ENCODE assay signal across 19 mouse cellular contexts in the genomic region with DNA sequence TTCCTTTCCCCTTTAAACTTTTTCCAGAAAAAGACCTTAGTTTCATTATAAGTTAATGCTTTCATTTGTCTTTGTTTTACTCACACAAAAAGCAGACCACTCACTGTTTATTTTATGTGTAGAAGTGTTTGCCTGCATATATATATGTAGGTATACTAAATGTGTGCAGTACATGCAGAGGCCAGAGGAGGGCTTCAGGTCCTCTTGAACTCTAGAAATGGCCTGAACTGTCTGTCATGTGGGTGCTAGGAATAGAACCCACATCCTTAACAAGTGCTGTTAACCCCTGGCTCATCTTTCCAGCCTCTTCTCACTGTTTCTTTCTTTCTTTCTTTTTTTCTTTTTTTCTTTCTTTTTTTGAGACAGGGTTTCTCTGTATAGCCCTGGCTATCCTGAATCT. TPM values are rescaled to one million over a fixed set of nuclear protein-coding genes. Genes with fewer than 3 reads are reported as not detected.
A peak's percentile ranks its signal among the peaks of the same experiment; 100 is the strongest.
DNase-seq lines count a peak whose midpoint lies in the region; ATAC-seq and TF ChIP-seq lines count a peak whose summit lies in the region.
"Had no signal": no experiment of that assay in that cellular context is flagged by ENCODE, and none has a peak within 500 bp of the region (broad histone marks: within the 10 kb centered on the region; RNA-seq: fewer than 3 reads in every experiment).

No protein-coding gene starts in this region.

- intact Hi-C loops in heart, postnatal 10 days (cut with DNase I), result loop anchor here (5.0 kb wide), 1 partner anchor 155 kb away; no protein-coding TSS in a partner anchor

- H3K9ac ChIP-seq in lung, postnatal 0 days (replicated peaks; ENCODE audit: low read depth), result no peak overlapping the region
- H3K9ac ChIP-seq: forebrain, embryonic 15.5 days; heart, embryonic 13.5 days; hindbrain, embryonic 14.5 days; liver, embryonic 13.5 days; midbrain, embryonic 13.5 days had no signal

- DNase-seq in heart, adult 11 months, result peak; percentile 35
- DNase-seq in heart, postnatal 10 days, result no peak
- DNase-seq in lung, postnatal 0 days (ENCODE audit: low spot score), result no peak
- DNase-seq in lung, postnatal 25 days (ENCODE audit: low spot score), result no peak
- peak; percentile 19 for DNase-seq in CD4-positive helper T cell, adult 2 months (ENCODE audit: low read depth, low spot score)
- no peak for DNase-seq in layer of hippocampus, adult 9-10 months (ENCODE audit: low spot score)
- no peak for DNase-seq in spleen, postnatal 36 days (ENCODE audit: low spot score in 2 of 2)
- DNase-seq: adrenal gland, postnatal 36 days; cerebellum, postnatal 36 days; gastrocnemius, postnatal 25 days; kidney, adult 8-10 months; left cerebral cortex, postnatal 4 days; liver, embryonic 13.5 days; lung, postnatal 36 days had no signal

- no peaks in the 10 kb centered on the region for H3K9me3 ChIP-seq in lung, postnatal 0 days (ENCODE audit: low read length)
- H3K9me3 ChIP-seq: forebrain, embryonic 15.5 days; heart, embryonic 13.5 days; liver, embryonic 13.5 days; midbrain, embryonic 13.5 days had no signal

- no peaks in the 10 kb centered on the region for H3K27me3 ChIP-seq in lung, postnatal 0 days (replicated peaks; ENCODE audit: insufficient read depth, low read length)
- H3K27me3 ChIP-seq: forebrain, embryonic 15.5 days; heart, embryonic 13.5 days; liver, embryonic 13.5 days; midbrain, embryonic 13.5 days had no signal

- ATAC-seq in lung, postnatal 0 days, result no peak
- peak; percentile 60; the same call in 1 of the 2 replicates for ATAC-seq in megakaryocyte progenitor cell, adult 5-6 weeks (replicated peaks; ENCODE audit: poor library complexity)
- ATAC-seq: forebrain, embryonic 15.5 days; midbrain, embryonic 13.5 days had no signal

- no peak overlapping the region for H3K27ac ChIP-seq in lung, postnatal 0 days (ENCODE audit: low read length)
- H3K27ac ChIP-seq: forebrain, embryonic 15.5 days; heart, embryonic 13.5 days; hindbrain, embryonic 14.5 days; liver, embryonic 13.5 days; midbrain, embryonic 13.5 days had no signal

- TF ChIP-seq EP300 in lung, postnatal 0 days (IDR thresholded peaks at IDR 0.05), result no peak

- H3K4me1 ChIP-seq in lung, postnatal 0 days (ENCODE audit: insufficient read depth, low read depth, low read length), result 0 out of 2 replicates have a peak, but pooled peaks cover 3% of the 10 kb centered on the region

- no peak overlapping the region for H3K4me3 ChIP-seq in lung, postnatal 0 days (ENCODE audit: low read depth, low read length)
- H3K4me3 ChIP-seq: forebrain, embryonic 15.5 days; heart, embryonic 13.5 days; liver, embryonic 13.5 days; midbrain, embryonic 13.5 days had no signal

- no peak overlapping the region for H3K4me2 ChIP-seq in lung, postnatal 0 days (replicated peaks; ENCODE audit: low read depth, low read length)
- H3K4me2 ChIP-seq: forebrain, embryonic 15.5 days; heart, embryonic 13.5 days; hindbrain, embryonic 14.5 days; liver, embryonic 13.5 days; midbrain, embryonic 13.5 days had no signal

- peak; percentile 40 for TF ChIP-seq CTCF in lung, postnatal 0 days (IDR thresholded peaks at IDR 0.05)

- H3K36me3 ChIP-seq in lung, postnatal 0 days (ENCODE audit: insufficient read depth, low read length), result no peaks in the 10 kb centered on the region

RNA-seq across cellular contexts. Expression of a gene that starts 42.7 kb away (rescaled TPM):
- 10 to 100 TPM; 14.2 to 15.3 TPM for total RNA-seq in heart, postnatal 10 days (2021)
- polyA plus RNA-seq in lung, postnatal 0 days (2015; fragmentation: Nextera tagmentation; extraction: Ambion mirVana), result 4.9 and 6.4 TPM in 2 replicates
- 19.3 and 20.8 TPM in 2 replicates for total RNA-seq in megakaryocyte progenitor cell, adult 5-6 weeks (2015)
- 17.0 and 20.1 TPM in 2 replicates for total RNA-seq in megakaryocyte progenitor cell, adult 5-6 weeks (2017)

RNA-seq across cellular contexts. Expression of a gene that starts 42.8 kb away (rescaled TPM):
- total RNA-seq in heart, postnatal 10 days (2021), result 10 to 100 TPM; 11.1 to 11.9 TPM
- 76.5 and 80.8 TPM in 2 replicates for polyA plus RNA-seq in lung, postnatal 0 days (2015; fragmentation: Nextera tagmentation; extraction: Ambion mirVana)
- total RNA-seq in megakaryocyte progenitor cell, adult 5-6 weeks (2015), result 77.1 and 80.2 TPM in 2 replicates
- 76.9 and 93.4 TPM in 2 replicates for total RNA-seq in megakaryocyte progenitor cell, adult 5-6 weeks (2017)

Comparison
In these comparisons a context has a peak if more than half of its experiments do, and no peak if none do; other contexts are left out.
1. DNase-seq: peak in heart, adult 11 months (single experiment) and CD4-positive helper T cell, adult 2 months (single experiment); none in heart, postnatal 10 days (0 of 2), lung, postnatal 0 days (single experiment), lung, postnatal 25 days (single experiment), layer of hippocampus, adult 9-10 months (single experiment) and spleen, postnatal 36 days (0 of 2).
2. RNA of a gene that starts 42.8 kb away (total RNA-seq): 76.9 to 93.4 TPM in megakaryocyte progenitor cell, adult 5-6 weeks; 11.1 to 11.9 TPM in heart, postnatal 10 days; every median in the first group is over 4 times any median in the second.